Mouse (Mus musculus): Measurements from ENCODE around the gene Lamc1.

The Lamc1 gene

GRCm38 (mm10) chr1:153267730-153268129 lies 64.9 kb downstream of the Lamc1 start:
- DNase-seq (ENCODE audit: extremely low spot score, low read depth, low spot score), result no peak

GRCm38 (mm10) chr1:153266891-153267290 lies 65.7 kb downstream of the Lamc1 start:
- DNase-seq (ENCODE audit: extremely low spot score, low read depth, low spot score), result no peak

- no peak for DNase-seq (ENCODE audit: extremely low spot score, low read depth, low spot score)
Observed at GRCm38 (mm10) chr1:153265579-153265978, 67.0 kb downstream of the Lamc1 start.

- DNase-seq (ENCODE audit: extremely low spot score, low read depth, low spot score), result no peak
Observed at GRCm38 (mm10) chr1:153265066-153265465, 67.5 kb downstream of the Lamc1 start.

- DNase-seq (ENCODE audit: extremely low spot score, low read depth, low spot score), result no peak
Observed at GRCm38 (mm10) chr1:153259752-153260300, 72.8 kb downstream of the Lamc1 start.

- no peak for DNase-seq (ENCODE audit: extremely low spot score, low read depth, low spot score)
Observed at GRCm38 (mm10) chr1:153252540-153253210, 79.9 kb downstream of the Lamc1 start.

- DNase-seq (ENCODE audit: extremely low spot score, low read depth, low spot score), result no peak
Observed at GRCm38 (mm10) chr1:153251590-153252206, 80.9 kb downstream of the Lamc1 start.

- no peak for DNase-seq (ENCODE audit: extremely low spot score, low read depth, low spot score)
Observed at GRCm38 (mm10) chr1:153241346-153241745, 91.2 kb downstream of the Lamc1 start.

GRCm38 (mm10) chr1:153235576-153235975 lies 97.0 kb downstream of the Lamc1 start:
- no peak for DNase-seq (ENCODE audit: extremely low spot score, low read depth, low spot score)

GRCm38 (mm10) chr1:153231681-153232080 lies 100.9 kb downstream of the Lamc1 start:
- no peak for DNase-seq (ENCODE audit: extremely low spot score, low read depth, low spot score)

- DNase-seq (ENCODE audit: extremely low spot score, low read depth, low spot score), result no peak
Observed at GRCm38 (mm10) chr1:153227916-153228315, 104.7 kb downstream of the Lamc1 start.

- DNase-seq (ENCODE audit: extremely low spot score, low read depth, low spot score), result no peak
Observed at GRCm38 (mm10) chr1:153227096-153227495, 105.5 kb downstream of the Lamc1 start.

GRCm38 (mm10) chr1:153225786-153226725 lies 106.5 kb downstream of the Lamc1 start:
- DNase-seq (ENCODE audit: extremely low spot score, low read depth, low spot score), result no peak

- no peak for DNase-seq (ENCODE audit: extremely low spot score, low read depth, low spot score)
Observed at GRCm38 (mm10) chr1:153224331-153224730, 108.3 kb downstream of the Lamc1 start.

GRCm38 (mm10) chr1:153219376-153219775 lies 113.2 kb downstream of the Lamc1 start:
- no peak for DNase-seq (ENCODE audit: extremely low spot score, low read depth, low spot score)

GRCm38 (mm10) chr1:153216516-153216915 lies 116.1 kb downstream of the Lamc1 start:
- DNase-seq (ENCODE audit: extremely low spot score, low read depth, low spot score), result no peak

- no peak for DNase-seq (ENCODE audit: extremely low spot score, low read depth, low spot score)
Observed at GRCm38 (mm10) chr1:153215676-153216075, 116.9 kb downstream of the Lamc1 start.

- DNase-seq (ENCODE audit: extremely low spot score, low read depth, low spot score), result no peak
Observed at GRCm38 (mm10) chr1:153210992-153211391, 121.6 kb downstream of the Lamc1 start.

GRCm38 (mm10) chr1:153210198-153210597 lies 122.4 kb downstream of the Lamc1 start:
- no peak for DNase-seq (ENCODE audit: extremely low spot score, low read depth, low spot score)

GRCm38 (mm10) chr1:153202195-153202594 lies 130.4 kb downstream of the Lamc1 start:
- DNase-seq (ENCODE audit: extremely low spot score, low read depth, low spot score), result no peak

GRCm38 (mm10) chr1:153201448-153201847 lies 131.1 kb downstream of the Lamc1 start:
- no peak for DNase-seq (ENCODE audit: extremely low spot score, low read depth, low spot score)

Measured in hindlimb bud, embryonic 11.5 days (tissue).